Mouse (Mus musculus): ENCODE data around the gene Tbc1d22a.

DNA sequence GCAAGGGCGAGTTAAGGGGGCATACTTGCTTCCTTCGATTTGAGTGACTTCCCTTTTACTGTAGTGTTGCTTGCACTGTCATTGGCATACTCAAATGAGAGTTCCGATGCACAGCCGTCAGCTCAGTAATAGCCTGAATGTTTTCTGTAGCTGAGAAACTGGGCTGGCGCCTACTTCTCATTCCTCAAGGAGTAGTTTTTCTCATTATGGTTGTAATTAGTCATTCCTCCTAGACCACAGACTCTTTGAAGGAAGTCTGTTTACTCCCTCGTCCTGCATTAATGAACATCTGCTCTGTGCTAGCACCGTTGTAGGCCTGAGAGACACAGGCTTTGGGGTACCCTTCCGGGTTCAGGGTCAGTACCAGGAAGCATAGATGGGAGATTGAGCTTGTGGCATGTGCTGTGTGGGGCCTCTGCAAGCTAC lies 130.7 kb downstream of the Tbc1d22a start:
- TF ChIP-seq CTCF (IDR thresholded peaks at IDR 0.05; ENCODE audit: extremely low read depth, insufficient read depth, insufficient read length, insufficient replicate concordance) (no peak), POLR2A (IDR thresholded peaks at IDR 0.05; ENCODE audit: low read depth, low read length) (no peak)

All from spleen, adult 2 months (tissue).